Mouse (Mus musculus) spleen, adult 2 months (tissue): ENCODE measurements around the gene Mycl. TPM values are rescaled to one million over a fixed set of nuclear protein-coding genes. Genes with fewer than 3 reads are reported as not detected.

ENCODE experiments used
- DNase-seq, 2 experiments: peaks; one replicate each; pipeline versions ENCODE4 v3.0.0 to v3.0.0-alpha.2; 2012 to 2021; ENCODE audit warnings: low spot score in 2 of 2, low read depth in 1 of 2
- H3K27ac ChIP-seq: fragments of 200-500 bp; 2 replicates; pipeline ENCODE4 v1.5.1; 2012; ENCODE audit warnings: low read length, inconsistent platforms; ENCODE audit not compliant: insufficient read depth
- H3K27me3 ChIP-seq: fragments of 200-500 bp; 2 replicates; pipeline ENCODE4 v1.6.1; 2012; ENCODE audit warnings: mild to moderate bottlenecking, moderate library complexity, low read length, inconsistent platforms; ENCODE audit not compliant: control insufficient read depth, insufficient read depth
- H3K36me3 ChIP-seq: fragments of 200-500 bp; 2 replicates; pipeline ENCODE4 v1.6.1; 2012; ENCODE audit warnings: mild to moderate bottlenecking, low read length, inconsistent platforms; ENCODE audit not compliant: control insufficient read depth, insufficient read depth
- H3K4me1 ChIP-seq: fragments of 200-500 bp; 2 replicates; pipeline ENCODE4 v1.6.1; 2011; ENCODE audit warnings: inconsistent platforms; ENCODE audit not compliant: control insufficient read depth, insufficient read depth, insufficient read length
- H3K4me3 ChIP-seq: fragments of 200-500 bp; 2 replicates; pipeline ENCODE4 v1.5.1; 2011; ENCODE audit warnings: mild to moderate bottlenecking, inconsistent platforms; ENCODE audit not compliant: insufficient read depth, insufficient read length; ENCODE audit errors: extremely low read depth
- CTCF ChIP-seq: fragments of 200-500 bp; IDR thresholded peaks from 2 replicates; pipeline ENCODE4 v1.5.1; 2011; ENCODE audit warnings: mild to moderate bottlenecking, inconsistent platforms; ENCODE audit not compliant: insufficient read depth, insufficient read length, insufficient replicate concordance; ENCODE audit errors: extremely low read depth
- POLR2A ChIP-seq: fragments of 200-500 bp; IDR thresholded peaks from 2 replicates; pipeline ENCODE4 v1.6.1; 2011; ENCODE audit warnings: low read depth, low read length, inconsistent platforms
- WGBS: fragments of 180-500 bp; shearing (Covaris S2); methylation state at CpG from one replicate; pipeline ENCODE4 v1.1.7; 2018; 5-methylcytosine and 5-hydroxymethylcytosine counted together
- polyA plus RNA-seq: library from polyadenylated mRNA; depleted of rRNA; stranded (reverse); fragments of >200 nt; gene quantifications from 2 replicates; pipeline ENCODE4 v1.2.3, GENCODE M21; 2012

Gene Mycl
- polyA plus RNA-seq, 1 experiment = 7.3 TPM

DNA sequence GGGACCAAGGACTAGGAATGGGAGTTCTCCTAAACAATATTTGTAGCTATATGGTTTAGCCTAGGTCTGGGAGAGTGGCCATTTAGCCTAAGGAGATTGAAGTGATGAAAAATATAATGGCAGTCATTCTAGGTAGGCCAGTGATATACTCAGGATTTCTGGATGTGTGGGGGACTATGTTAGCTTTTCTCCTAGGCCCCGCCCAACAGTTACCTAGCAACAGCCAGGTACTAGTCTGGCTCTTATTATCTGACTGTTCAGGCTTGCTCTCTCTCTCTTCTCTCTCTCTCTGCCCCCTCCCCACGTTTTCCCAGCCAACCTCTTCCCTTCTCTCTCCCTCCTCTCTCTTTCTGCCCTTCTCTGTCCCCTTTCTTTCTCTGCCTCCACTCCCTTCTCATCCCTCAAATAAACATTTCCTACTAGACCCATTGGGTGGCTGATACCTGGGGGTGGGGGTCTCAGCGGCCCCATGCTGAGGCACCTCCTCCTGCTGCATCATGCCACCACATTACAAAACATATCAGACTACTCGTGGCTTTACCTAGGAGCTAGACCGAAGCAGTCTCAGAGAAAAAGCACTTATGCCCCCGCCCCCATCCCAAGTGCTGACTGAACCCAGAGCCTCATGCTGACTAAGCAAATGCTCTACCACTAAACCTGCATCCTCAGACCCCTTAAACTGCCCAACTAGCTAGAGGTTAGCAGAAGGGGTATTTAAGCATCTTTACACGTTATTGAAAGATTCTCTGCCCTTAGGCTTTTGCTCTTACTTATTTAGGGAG lies 19.2 kb downstream of the Mycl start:
- peaks cover 17% of the 10 kb centered on the region for H3K4me1 ChIP-seq
- no peak for TF ChIP-seq POLR2A
- no peak for TF ChIP-seq CTCF
- no peaks in the 10 kb centered on the region for H3K36me3 ChIP-seq
- H3K27me3 ChIP-seq = no peaks in the 10 kb centered on the region
- H3K27ac ChIP-seq = no peak overlapping the region
- no peak overlapping the region for H3K4me3 ChIP-seq
- 69% methylated on average over 7 of the region's 7 CpGs for WGBS
- DNase-seq = no peak

DNA sequence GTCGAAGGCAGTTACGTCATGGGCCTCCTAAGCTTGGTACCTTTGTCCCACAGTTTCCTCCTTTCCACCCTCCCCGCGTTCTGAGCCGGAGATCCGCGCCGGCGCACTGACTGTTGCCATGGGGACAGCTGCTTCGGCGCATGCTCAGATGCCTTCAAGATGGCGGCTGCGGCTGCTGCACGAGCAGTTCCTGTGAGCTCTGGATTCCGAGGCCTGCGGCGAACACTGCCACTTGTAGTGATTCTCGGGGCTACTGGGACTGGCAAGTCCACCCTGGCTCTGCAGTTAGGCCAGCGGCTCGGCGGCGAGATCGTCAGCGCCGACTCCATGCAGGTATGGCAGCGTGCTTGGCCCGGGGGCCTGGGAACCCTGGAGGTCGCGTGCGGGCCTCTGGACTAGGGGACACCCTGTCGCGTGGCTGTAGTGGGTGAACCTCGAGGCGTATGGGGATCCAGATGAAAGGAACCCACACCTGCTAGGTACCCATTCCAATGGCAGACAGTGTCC lies 21.1 kb downstream of the Mycl start, which contains the start of gene Trit1:
Trit1 (plus strand) TSS at position 147 of the 507 bp plus-strand sequence.
- under 1% methylated on average over 34 of the region's 34 CpGs for WGBS
- TF ChIP-seq POLR2A (peak; percentile 80), CTCF (no peak)
- H3K27me3 ChIP-seq = no peaks in the 10 kb centered on the region
- DNase-seq = peak; percentile 90 to 96
- no peaks in the 10 kb centered on the region for H3K36me3 ChIP-seq
- peaks cover 17% of the 10 kb centered on the region for H3K4me1 ChIP-seq
- H3K27ac ChIP-seq = peak within 1 kb of the TSS; percentile 68
- H3K4me3 ChIP-seq = peak within 1 kb of the TSS; percentile 93

DNA sequence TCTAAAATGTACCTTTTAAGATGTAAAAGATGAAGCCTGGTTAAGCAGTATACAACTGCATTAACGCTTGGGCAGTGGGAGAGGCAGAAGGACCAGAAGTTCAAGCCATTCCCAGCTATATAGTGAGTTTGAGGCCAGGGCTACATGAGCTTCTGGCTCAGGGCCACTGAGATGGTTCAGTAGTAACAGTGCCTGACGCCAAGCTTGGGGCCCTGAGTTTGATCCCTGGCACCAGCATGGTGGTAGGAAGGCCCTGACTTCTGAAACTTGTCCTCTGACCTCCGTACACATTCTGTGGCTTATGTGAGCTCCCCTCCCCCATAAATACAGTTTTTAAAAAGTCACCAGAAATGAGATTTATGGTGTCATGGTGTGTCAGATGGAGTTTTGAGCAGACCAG lies 26.1 kb downstream of the Mycl start:
- no peak for TF ChIP-seq CTCF
- no peak for TF ChIP-seq POLR2A
- Histone ChIP-seq H3K27ac (no peak overlapping the region), H3K27me3 (no peaks in the 10 kb centered on the region), H3K36me3 (0 out of 2 replicates have a peak, but pooled peaks cover 1% of the 10 kb centered on the region), H3K4me3 (no peak overlapping the region), H3K4me1 (peaks cover 23% of the 10 kb centered on the region)
- no peak for DNase-seq
- WGBS = 92% methylated on average over 3 of the region's 3 CpGs

DNA sequence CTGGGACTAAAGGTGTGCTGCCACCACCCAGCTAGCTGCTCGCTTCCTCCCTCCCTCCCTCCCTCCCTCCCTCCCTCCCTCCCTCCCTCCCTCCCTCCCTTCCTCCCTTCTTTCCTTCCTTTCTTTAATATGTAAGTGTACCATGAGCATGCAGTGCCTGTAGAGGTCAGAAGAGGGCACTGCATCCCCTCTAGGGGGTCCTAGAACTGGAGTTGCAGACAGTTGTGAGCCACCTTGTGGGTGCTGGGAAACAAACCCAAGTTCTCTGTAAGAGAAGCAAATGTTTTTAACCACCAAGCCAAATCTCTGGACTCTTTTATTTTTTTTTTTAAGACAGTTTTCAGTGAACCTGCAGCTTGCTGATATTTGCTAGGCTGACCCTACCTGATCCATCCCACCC lies 27.4 kb downstream of the Mycl start:
- Histone ChIP-seq H3K36me3 (0 out of 2 replicates have a peak, but pooled peaks cover 1% of the 10 kb centered on the region), H3K27me3 (no peaks in the 10 kb centered on the region), H3K4me3 (no peak overlapping the region), H3K4me1 (peaks cover 22% of the 10 kb centered on the region), H3K27ac (no peak overlapping the region)
- WGBS = 78% methylated on average over 1 of the region's 1 CpGs
- DNase-seq = no peak
- TF ChIP-seq POLR2A (no peak), CTCF (no peak)

DNA sequence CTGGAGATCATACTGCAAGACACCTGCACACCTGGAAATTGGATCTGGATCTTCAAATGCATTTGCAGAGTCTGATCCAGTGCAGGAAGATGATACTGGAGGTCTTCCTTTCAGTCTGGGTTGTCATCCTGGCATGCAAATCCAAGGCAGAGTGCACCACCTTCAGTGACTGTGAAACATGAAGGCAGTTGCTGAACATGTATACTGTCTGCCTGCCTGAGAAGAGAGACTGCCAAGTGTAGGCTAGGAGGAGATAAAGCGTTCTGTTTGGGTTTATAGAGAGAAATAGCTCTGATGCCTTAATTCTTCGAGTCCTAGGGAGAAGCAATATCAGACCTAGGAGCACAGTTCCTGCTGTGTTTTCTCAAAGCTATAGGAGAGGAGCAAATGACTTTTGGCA lies 30.0 kb downstream of the Mycl start:
- H3K27ac ChIP-seq = peak overlapping the region; percentile 83
- WGBS = 43% methylated on average over 2 of the region's 2 CpGs
- TF ChIP-seq POLR2A (no peak), CTCF (no peak)

DNA sequence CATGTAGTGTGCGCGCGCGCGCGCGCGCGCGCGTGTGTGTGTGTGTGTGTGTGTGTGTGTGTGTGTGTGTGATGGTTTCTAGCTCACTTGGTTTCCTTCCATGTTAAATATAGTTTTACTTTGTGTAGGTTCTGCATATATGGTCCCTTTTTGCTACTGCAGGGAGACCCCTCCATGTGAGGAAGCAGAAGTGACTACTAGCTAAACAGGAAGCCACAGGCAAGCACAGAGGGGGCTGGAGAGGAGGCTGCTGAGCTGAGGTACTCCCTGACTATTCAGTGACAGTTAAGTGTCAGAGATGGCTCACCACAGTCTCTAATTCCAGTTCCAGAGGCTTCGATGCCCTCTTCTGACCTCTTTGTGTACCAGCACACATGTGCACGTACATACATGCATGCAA lies 30.7 kb downstream of the Mycl start:
- peaks cover 11% of the 10 kb centered on the region for H3K4me1 ChIP-seq
- H3K27me3 ChIP-seq = no peaks in the 10 kb centered on the region
- no peak overlapping the region for H3K4me3 ChIP-seq
- peaks cover 1% of the 10 kb centered on the region for H3K36me3 ChIP-seq
- WGBS = 17% methylated on average over 13 of the region's 13 CpGs
- peak overlapping the region; percentile 83 for H3K27ac ChIP-seq
- DNase-seq = peak; percentile 57 to 64
- no peak for TF ChIP-seq POLR2A

More for the DNA sequence above, 30.0 kb downstream of the Mycl start:
- DNase-seq = no peak
- H3K36me3 ChIP-seq = 0 out of 2 replicates have a peak, but pooled peaks cover 1% of the 10 kb centered on the region
- peaks cover 11% of the 10 kb centered on the region for H3K4me1 ChIP-seq
- H3K27me3 ChIP-seq = no peaks in the 10 kb centered on the region
- H3K4me3 ChIP-seq = no peak overlapping the region

DNA sequence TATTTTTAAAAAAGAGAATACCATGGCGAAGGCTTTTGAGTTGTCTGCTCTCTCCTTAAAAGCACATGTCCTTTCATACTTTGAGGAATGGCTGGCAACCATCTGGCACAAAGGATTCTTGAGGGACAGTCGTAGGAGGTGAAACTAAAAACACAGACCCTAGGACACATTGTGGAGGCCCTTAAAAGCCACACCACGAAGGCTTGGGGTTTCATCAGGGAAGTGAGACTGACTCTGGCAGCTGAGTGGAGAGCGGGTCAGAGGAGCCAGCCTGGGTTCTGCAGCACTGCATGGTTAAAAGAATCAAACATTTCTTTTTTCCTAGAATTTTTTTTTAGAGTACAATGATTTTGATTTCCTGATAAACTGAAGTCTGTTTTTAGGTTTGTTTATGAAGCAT lies 31.1 kb downstream of the Mycl start:
- H3K27ac ChIP-seq = peak overlapping the region; percentile 83; the same call in 1 of the 2 replicates
- peaks cover 3% of the 10 kb centered on the region for H3K36me3 ChIP-seq
- TF ChIP-seq POLR2A (no peak), CTCF (no peak)
- no peaks in the 10 kb centered on the region for H3K27me3 ChIP-seq
- H3K4me3 ChIP-seq = no peak overlapping the region
- peaks cover 11% of the 10 kb centered on the region for H3K4me1 ChIP-seq
- DNase-seq = peak in 1 of 2 experiments; percentile 30
- WGBS = 26% methylated on average over 4 of the region's 4 CpGs
